Mouse (Mus musculus) gastrocnemius, postnatal 10 days (tissue): Measurements from ENCODE around the gene Snx14. TPM values are rescaled to one million over a fixed set of nuclear protein-coding genes. Genes with fewer than 3 reads are reported as not detected.

Source experiments
- DNase-seq: peaks from one replicate; pipeline ENCODE4 v3.0.0; 2021; ENCODE audit warnings: mixed read lengths
- total RNA-seq, 2 experiments: library from RNA; stranded (reverse); gene quantifications; 2 replicates each; pipeline ENCODE4 v1.2.3; 2021

Snx14 gene
- total RNA-seq, 2 experiments from 2014 or later: 17.3 to 19.7 TPM

GRCm38 (mm10) chr9:88388826-88389225 lies 49.9 kb downstream of the Snx14 start:
- DNase-seq: no peak

GRCm38 (mm10) chr9:88380542-88380941 lies 58.2 kb downstream of the Snx14 start:
- DNase-seq: no peak

GRCm38 (mm10) chr9:88380076-88380475 lies 58.7 kb downstream of the Snx14 start:
- no peak for DNase-seq

- no peak for DNase-seq
Observed at GRCm38 (mm10) chr9:88379057-88379456, 59.7 kb downstream of the Snx14 start.

- DNase-seq: no peak
Observed at GRCm38 (mm10) chr9:88377483-88377882, 61.3 kb downstream of the Snx14 start.

GRCm38 (mm10) chr9:88373001-88373400 lies 65.8 kb downstream of the Snx14 start:
- no peak for DNase-seq

- DNase-seq: no peak
Observed at GRCm38 (mm10) chr9:88371201-88371600, 67.6 kb downstream of the Snx14 start.

- DNase-seq: peak; percentile 34
Observed at GRCm38 (mm10) chr9:88369666-88370065, 69.1 kb downstream of the Snx14 start.

- no peak for DNase-seq
Observed at GRCm38 (mm10) chr9:88368476-88368875, 70.3 kb downstream of the Snx14 start.

- no peak for DNase-seq
Observed at GRCm38 (mm10) chr9:88367751-88368150, 71.0 kb downstream of the Snx14 start.

GRCm38 (mm10) chr9:88367322-88367721 lies 71.4 kb downstream of the Snx14 start:
- DNase-seq: no peak

GRCm38 (mm10) chr9:88366819-88367218 lies 71.9 kb downstream of the Snx14 start:
- no peak for DNase-seq

GRCm38 (mm10) chr9:88366308-88366707 lies 72.5 kb downstream of the Snx14 start:
- DNase-seq: no peak

- no peak for DNase-seq
Observed at GRCm38 (mm10) chr9:88363102-88363501, 75.7 kb downstream of the Snx14 start.

- DNase-seq: no peak
Observed at GRCm38 (mm10) chr9:88362055-88362850, 76.5 kb downstream of the Snx14 start.

- no peak for DNase-seq
Observed at GRCm38 (mm10) chr9:88361211-88361909, 77.4 kb downstream of the Snx14 start.

- DNase-seq: no peak
Observed at GRCm38 (mm10) chr9:88359140-88359539, 79.6 kb downstream of the Snx14 start.

- DNase-seq: no peak
Observed at GRCm38 (mm10) chr9:88357173-88357572, 81.6 kb downstream of the Snx14 start.

- DNase-seq: no peak
Observed at GRCm38 (mm10) chr9:88353459-88353858, 85.3 kb downstream of the Snx14 start.

- no peak for DNase-seq
Observed at GRCm38 (mm10) chr9:88352741-88353140, 86.0 kb downstream of the Snx14 start.

GRCm38 (mm10) chr9:88351163-88351562 lies 87.6 kb downstream of the Snx14 start:
- no peak for DNase-seq

- no peak for DNase-seq
Observed at GRCm38 (mm10) chr9:88350317-88350716, 88.4 kb downstream of the Snx14 start.

GRCm38 (mm10) chr9:88348623-88349022 lies 90.1 kb downstream of the Snx14 start:
- DNase-seq: no peak

- no peak for DNase-seq
Observed at GRCm38 (mm10) chr9:88346857-88347256, 91.9 kb downstream of the Snx14 start.
